Mouse (Mus musculus): Measurements from ENCODE around the gene Tmem253. TPM values are rescaled to one million over a fixed set of nuclear protein-coding genes. Genes with fewer than 3 reads are reported as not detected.
A peak's percentile ranks its signal among the peaks of the same experiment; 100 is the strongest.

Tmem253 gene
- total and polyA plus RNA-seq, 2 experiments from 2014 or later: 0.51 TPM; not detected in 1

GRCm38 (mm10) chr14:52010446-52011111 is 4.9 kb upstream of the Tmem253 start:
- Histone ChIP-seq H3K4me3 (ENCODE audit: low read length) (peak overlapping the region; percentile 26), H3K9me3 (ENCODE audit: low read length) (no peaks in the 10 kb centered on the region), H3K9ac (replicated peaks; ENCODE audit: low read length) (peak overlapping the region; percentile 46), H3K4me1 (ENCODE audit: insufficient read depth, low read length) (peaks cover 37% of the 10 kb centered on the region), H3K36me3 (ENCODE audit: insufficient read depth, low read length) (peaks cover 15% of the 10 kb centered on the region), H3K27ac (peak overlapping the region; percentile 96), H3K4me2 (ENCODE audit: low read depth, low read length) (peak overlapping the region; percentile 55), H3K27me3 (ENCODE audit: insufficient read depth, low read length) (no peaks in the 10 kb centered on the region)
- 2% methylated on average over 9 of the region's 9 CpGs for WGBS
- ATAC-seq (peak; percentile 82), DNase-seq (ENCODE audit: low spot score) (peak; percentile 93)
- TF ChIP-seq CTCF (IDR thresholded peaks at IDR 0.05; ENCODE audit: low read depth): no peak

- Histone ChIP-seq H3K4me2 (ENCODE audit: low read depth, low read length) (peak overlapping the region; percentile 25), H3K36me3 (ENCODE audit: insufficient read depth, low read length) (peaks cover 12% of the 10 kb centered on the region), H3K27me3 (ENCODE audit: insufficient read depth, low read length) (no peaks in the 10 kb centered on the region), H3K4me1 (ENCODE audit: insufficient read depth, low read length) (peaks cover 47% of the 10 kb centered on the region), H3K27ac (peak overlapping the region; percentile 96), H3K9ac (replicated peaks; ENCODE audit: low read length) (no peak overlapping the region), H3K4me3 (ENCODE audit: low read length) (no peak overlapping the region), H3K9me3 (ENCODE audit: low read length) (no peaks in the 10 kb centered on the region)
- ATAC-seq (no peak), DNase-seq (ENCODE audit: low spot score) (no peak)
- 19% methylated on average over 1 of the region's 1 CpGs for WGBS
- no peak for TF ChIP-seq CTCF (IDR thresholded peaks at IDR 0.05; ENCODE audit: low read depth)
Observed at GRCm38 (mm10) chr14:52011683-52012082, 3.8 kb upstream of the Tmem253 start.

GRCm38 (mm10) chr14:52012085-52012484 is 3.4 kb upstream of the Tmem253 start:
- no peak overlapping the region for H3K9ac ChIP-seq (replicated peaks; ENCODE audit: low read length)
- no peaks in the 10 kb centered on the region for H3K9me3 ChIP-seq (ENCODE audit: low read length)
- no peak overlapping the region for H3K4me3 ChIP-seq (ENCODE audit: low read length)
- no peak for ATAC-seq
- peak overlapping the region; percentile 74 for H3K4me2 ChIP-seq (ENCODE audit: low read depth, low read length)
- peak overlapping the region; percentile 96 for H3K27ac ChIP-seq
- H3K4me1 ChIP-seq (ENCODE audit: insufficient read depth, low read length): peaks cover 47% of the 10 kb centered on the region
- DNase-seq (ENCODE audit: low spot score): peak; percentile 71
- TF ChIP-seq CTCF (IDR thresholded peaks at IDR 0.05; ENCODE audit: low read depth): no peak
- peaks cover 8% of the 10 kb centered on the region for H3K36me3 ChIP-seq (ENCODE audit: insufficient read depth, low read length)
- H3K27me3 ChIP-seq (ENCODE audit: insufficient read depth, low read length): no peaks in the 10 kb centered on the region
- 34% methylated on average over 4 of the region's 4 CpGs for WGBS

- peak overlapping the region; percentile 68 for H3K4me3 ChIP-seq (ENCODE audit: low read length)
Observed at GRCm38 (mm10) chr14:52012553-52012952, 2.9 kb upstream of the Tmem253 start.

GRCm38 (mm10) chr14:52013021-52013610 is 2.3 kb upstream of the Tmem253 start:
- Histone ChIP-seq H3K27me3 (ENCODE audit: insufficient read depth, low read length) (no peaks in the 10 kb centered on the region), H3K9me3 (ENCODE audit: low read length) (no peaks in the 10 kb centered on the region), H3K4me2 (ENCODE audit: low read depth, low read length) (peak overlapping the region; percentile 74), H3K4me3 (ENCODE audit: low read length) (peak overlapping the region; percentile 68), H3K4me1 (ENCODE audit: insufficient read depth, low read length) (peaks cover 47% of the 10 kb centered on the region), H3K9ac (replicated peaks; ENCODE audit: low read length) (peak overlapping the region; percentile 80), H3K36me3 (ENCODE audit: insufficient read depth, low read length) (peaks cover 3% of the 10 kb centered on the region; the same call in 1 of the 2 replicates), H3K27ac (peak overlapping the region; percentile 96)
- no peak for ATAC-seq
- no peak for DNase-seq (ENCODE audit: low spot score)
- TF ChIP-seq CTCF (IDR thresholded peaks at IDR 0.05; ENCODE audit: low read depth): no peak
- WGBS: 22% methylated on average over 8 of the region's 8 CpGs

More at GRCm38 (mm10) chr14:52012553-52012952, 2.9 kb upstream of the Tmem253 start:
- peaks cover 5% of the 10 kb centered on the region; the same call in 1 of the 2 replicates for H3K36me3 ChIP-seq (ENCODE audit: insufficient read depth, low read length)
- ATAC-seq (no peak), DNase-seq (ENCODE audit: low spot score) (no peak)
- TF ChIP-seq CTCF (IDR thresholded peaks at IDR 0.05; ENCODE audit: low read depth): no peak
- peak overlapping the region; percentile 35; the same call in 1 of the 2 replicates for H3K9ac ChIP-seq (replicated peaks; ENCODE audit: low read length)
- H3K4me1 ChIP-seq (ENCODE audit: insufficient read depth, low read length): peaks cover 47% of the 10 kb centered on the region
- WGBS: 34% methylated on average over 5 of the region's 5 CpGs
- no peaks in the 10 kb centered on the region for H3K9me3 ChIP-seq (ENCODE audit: low read length)
- H3K27ac ChIP-seq: peak overlapping the region; percentile 96
- H3K27me3 ChIP-seq (ENCODE audit: insufficient read depth, low read length): no peaks in the 10 kb centered on the region
- H3K4me2 ChIP-seq (ENCODE audit: low read depth, low read length): peak overlapping the region; percentile 74

GRCm38 (mm10) chr14:52013771-52014219 is 1.7 kb upstream of the Tmem253 start:
- Histone ChIP-seq H3K36me3 (ENCODE audit: insufficient read depth, low read length) (no peaks in the 10 kb centered on the region), H3K4me2 (ENCODE audit: low read depth, low read length) (peak overlapping the region; percentile 74), H3K27ac (peak overlapping the region; percentile 96), H3K4me3 (ENCODE audit: low read length) (peak overlapping the region; percentile 68), H3K9ac (replicated peaks; ENCODE audit: low read length) (peak overlapping the region; percentile 80), H3K27me3 (ENCODE audit: insufficient read depth, low read length) (no peaks in the 10 kb centered on the region), H3K9me3 (ENCODE audit: low read length) (no peaks in the 10 kb centered on the region), H3K4me1 (ENCODE audit: insufficient read depth, low read length) (peaks cover 46% of the 10 kb centered on the region)
- 2% methylated on average over 16 of the region's 24 CpGs for WGBS
- TF ChIP-seq CTCF (IDR thresholded peaks at IDR 0.05; ENCODE audit: low read depth): no peak
- ATAC-seq (peak; percentile 13; the same call in 1 of the 2 replicates), DNase-seq (ENCODE audit: low spot score) (peak; percentile 53)

Data from hindbrain, postnatal 0 days (tissue).